Mouse (Mus musculus) testis, adult 2 months (tissue): ENCODE measurements around the gene Timm44.

Experiments used
- CTCF ChIP-seq: fragments of 200-500 bp; IDR thresholded peaks from 2 replicates; pipeline ENCODE4 v1.5.1; 2012; ENCODE audit warnings: low read depth, mild to moderate bottlenecking, inconsistent platforms, low read length, moderate library complexity; ENCODE audit not compliant: control insufficient read depth, insufficient read depth, insufficient replicate concordance
- POLR2A ChIP-seq: fragments of 200-500 bp; IDR thresholded peaks from 2 replicates; pipeline ENCODE4 v1.6.1; 2012; ENCODE audit warnings: low read depth, mild to moderate bottlenecking, inconsistent platforms, low read length, moderate library complexity; ENCODE audit not compliant: control insufficient read depth

DNA sequence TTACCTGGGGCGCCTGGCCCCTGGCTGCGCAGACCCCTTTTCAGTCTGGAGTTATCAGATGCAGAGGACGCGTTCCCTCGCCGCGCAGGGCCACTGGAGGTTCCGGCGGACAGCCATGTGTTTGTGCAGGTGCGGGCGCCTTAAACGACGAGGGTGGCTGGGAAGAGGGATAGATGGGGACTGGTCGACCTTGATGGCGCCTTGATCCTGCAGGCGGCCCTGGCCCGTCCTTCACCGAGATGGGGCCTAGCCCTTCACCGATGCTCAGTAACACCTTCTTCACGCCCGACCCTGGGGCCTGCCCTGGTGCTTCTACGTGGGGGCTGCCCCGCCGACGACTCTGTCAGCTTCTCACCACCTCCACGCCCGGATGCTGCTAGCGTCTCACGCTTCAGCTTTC, 26.5 kb downstream of the Timm44 start:
- TF ChIP-seq POLR2A (no peak), CTCF (no peak)
